14 mouse cellular contexts compared by ENCODE assay signal in the genomic region with DNA sequence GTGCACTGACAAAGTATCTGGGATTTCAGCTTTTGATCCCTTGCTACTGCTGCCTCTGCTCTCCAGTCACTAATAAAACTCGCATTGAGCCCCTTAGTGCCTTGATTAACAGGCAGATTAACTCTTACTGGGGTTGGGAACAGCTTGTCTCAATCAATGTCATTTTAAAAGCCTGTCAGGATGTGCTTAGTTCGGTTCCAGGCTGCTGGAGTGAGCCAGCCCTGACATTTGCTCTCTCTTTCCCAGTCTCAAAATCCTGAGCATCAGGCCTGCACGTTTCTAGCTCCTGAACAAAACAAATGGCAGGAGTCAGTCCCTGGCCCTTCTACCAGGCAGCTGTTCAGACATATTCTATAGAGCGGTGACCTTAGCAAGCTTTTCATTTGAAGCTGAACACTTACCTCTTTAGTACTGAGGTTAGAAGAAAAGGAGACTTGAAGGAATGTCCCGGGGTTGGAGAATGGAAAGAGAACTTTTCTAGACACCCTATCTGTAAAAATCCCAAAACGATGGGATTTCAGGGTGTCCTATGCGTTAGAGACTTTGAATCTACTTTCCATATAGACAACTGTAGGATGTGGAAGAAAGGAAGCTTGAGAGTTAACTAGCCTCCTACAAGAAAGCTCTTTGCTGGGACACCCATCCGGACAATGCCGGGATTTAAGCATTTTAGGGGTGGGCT. TPM values are rescaled to one million over a fixed set of nuclear protein-coding genes. Genes with fewer than 3 reads are reported as not detected.
DNase-seq lines count a peak whose midpoint lies in the region; ATAC-seq and TF ChIP-seq lines count a peak whose summit lies in the region.
"Had no signal": no experiment of that assay in that cellular context is flagged by ENCODE, and none has a peak within 500 bp of the region (broad histone marks: within the 10 kb centered on the region; RNA-seq: fewer than 3 reads in every experiment).

No protein-coding gene starts in this region.

- no peak for TF ChIP-seq CTCF in midbrain, postnatal 0 days (IDR thresholded peaks at IDR 0.05)
- no peak for TF ChIP-seq CTCF in stomach, postnatal 0 days (IDR thresholded peaks at IDR 0.05; ENCODE audit: low read depth)

- WGBS in forebrain, embryonic 16.5 days, result 9% methylated on average over 9 of the region's 9 CpGs
- WGBS in midbrain, postnatal 0 days, result 6% methylated on average over 9 of the region's 9 CpGs
- WGBS in kidney, embryonic 15.5 days, result 2% methylated on average over 9 of the region's 9 CpGs
- WGBS in stomach, postnatal 0 days, result 5% methylated on average over 9 of the region's 9 CpGs

- peak overlapping the region; percentile 34 for H3K4me3 ChIP-seq in forebrain, embryonic 16.5 days (replicated peaks; ENCODE audit: low read length)
- H3K4me3 ChIP-seq in midbrain, postnatal 0 days (ENCODE audit: low read depth, low read length), result no peak overlapping the region
- no peak overlapping the region for H3K4me3 ChIP-seq in kidney, embryonic 15.5 days (replicated peaks)
- H3K4me3 ChIP-seq in stomach, postnatal 0 days (ENCODE audit: low read depth, low read length), result no peak overlapping the region
- H3K4me3 ChIP-seq: embryonic facial prominence, embryonic 15.5 days; gastrocnemius, adult 2 months; limb, embryonic 15.5 days; myocyte had no signal

- ATAC-seq in forebrain, embryonic 16.5 days, result no peak
- no peak for ATAC-seq in midbrain, postnatal 0 days (ENCODE audit: low FRiP score)
- no peak for ATAC-seq in kidney, embryonic 15.5 days (replicated peaks; ENCODE audit: low FRiP score)
- no peak for ATAC-seq in stomach, postnatal 0 days (ENCODE audit: low FRiP score, low TSS enrichment)
- ATAC-seq: intestine, embryonic 16.5 days had no signal

- peak overlapping the region; percentile 29 for H3K4me2 ChIP-seq in forebrain, embryonic 16.5 days (ENCODE audit: low read length)
- H3K4me2 ChIP-seq in midbrain, postnatal 0 days (ENCODE audit: low read depth, low read length, poor library complexity, severe bottlenecking), result 0 out of 2 replicates have a peak overlapping the region, but pooled peaks have one; percentile 0
- H3K4me2 ChIP-seq in kidney, embryonic 15.5 days, result no peak overlapping the region
- H3K4me2 ChIP-seq in stomach, postnatal 0 days (replicated peaks; ENCODE audit: low read depth), result no peak overlapping the region
- H3K4me2 ChIP-seq: embryonic facial prominence, embryonic 15.5 days; limb, embryonic 15.5 days had no signal

- peak; percentile 46 for DNase-seq in cerebellum, adult 8-10 months
- peak; percentile 48 to 70 for DNase-seq in cerebellum, postnatal 25 days
- no peak for DNase-seq in midbrain, postnatal 0 days (ENCODE audit: low spot score)
- no peak for DNase-seq in stomach, postnatal 0 days (ENCODE audit: low spot score)
- DNase-seq in layer of hippocampus, adult 18-20 months (ENCODE audit: low spot score in 2 of 2), result no peak
- DNase-seq: gastrocnemius, adult 2 months; lung, postnatal 14 days had no signal

- no peaks in the 10 kb centered on the region for H3K36me3 ChIP-seq in forebrain, embryonic 16.5 days (ENCODE audit: control insufficient read depth, insufficient read depth)
- no peaks in the 10 kb centered on the region for H3K36me3 ChIP-seq in midbrain, postnatal 0 days (ENCODE audit: insufficient read depth, low read length)
- H3K36me3 ChIP-seq in kidney, embryonic 15.5 days, result no peaks in the 10 kb centered on the region
- H3K36me3 ChIP-seq in stomach, postnatal 0 days (ENCODE audit: control insufficient read depth, insufficient read depth, low read length), result no peaks in the 10 kb centered on the region
- H3K36me3 ChIP-seq: embryonic facial prominence, embryonic 15.5 days; heart, embryonic 15.5 days; limb, embryonic 15.5 days had no signal

- H3K9me3 ChIP-seq in forebrain, embryonic 16.5 days (ENCODE audit: control insufficient read depth, low read length), result no peaks in the 10 kb centered on the region
- H3K9me3 ChIP-seq in midbrain, postnatal 0 days (ENCODE audit: low read length), result no peaks in the 10 kb centered on the region
- H3K9me3 ChIP-seq in kidney, embryonic 15.5 days (replicated peaks), result no peaks in the 10 kb centered on the region
- no peaks in the 10 kb centered on the region for H3K9me3 ChIP-seq in stomach, postnatal 0 days (ENCODE audit: control insufficient read depth, low read length)
- H3K9me3 ChIP-seq: embryonic facial prominence, embryonic 15.5 days; heart, embryonic 15.5 days; limb, embryonic 15.5 days had no signal

- no peak overlapping the region for H3K9ac ChIP-seq in forebrain, embryonic 16.5 days (replicated peaks; ENCODE audit: low read depth, low read length)
- no peak overlapping the region for H3K9ac ChIP-seq in midbrain, postnatal 0 days (replicated peaks; ENCODE audit: low read length, poor library complexity, severe bottlenecking)
- no peak overlapping the region for H3K9ac ChIP-seq in kidney, embryonic 15.5 days
- H3K9ac ChIP-seq in stomach, postnatal 0 days (ENCODE audit: low read length), result no peak overlapping the region
- H3K9ac ChIP-seq: embryonic facial prominence, embryonic 15.5 days; heart, embryonic 15.5 days; limb, embryonic 15.5 days had no signal

- peaks cover 53% of the 10 kb centered on the region for H3K4me1 ChIP-seq in forebrain, embryonic 16.5 days (replicated peaks; ENCODE audit: control insufficient read depth, insufficient read depth, low read length)
- no peaks in the 10 kb centered on the region for H3K4me1 ChIP-seq in midbrain, postnatal 0 days (ENCODE audit: insufficient read depth, low read length)
- H3K4me1 ChIP-seq in kidney, embryonic 15.5 days, result peaks cover 72% of the 10 kb centered on the region
- H3K4me1 ChIP-seq in stomach, postnatal 0 days (replicated peaks; ENCODE audit: control insufficient read depth, insufficient read depth), result peaks cover 2% of the 10 kb centered on the region; the same call in 1 of the 2 replicates

- TF ChIP-seq EP300 in stomach, postnatal 0 days (optimal IDR thresholded peaks at IDR 0.05), result no peak

- H3K27me3 ChIP-seq in forebrain, embryonic 16.5 days (replicated peaks; ENCODE audit: control insufficient read depth, insufficient read depth, low read length), result peaks cover 30% of the 10 kb centered on the region
- peaks cover 92% of the 10 kb centered on the region for H3K27me3 ChIP-seq in midbrain, postnatal 0 days (ENCODE audit: insufficient read depth, low read length)
- H3K27me3 ChIP-seq in kidney, embryonic 15.5 days, result peaks cover 100% of the 10 kb centered on the region
- H3K27me3 ChIP-seq in stomach, postnatal 0 days (ENCODE audit: control insufficient read depth, insufficient read depth, low read length), result peaks cover 47% of the 10 kb centered on the region

- H3K27ac ChIP-seq in forebrain, embryonic 16.5 days (ENCODE audit: low read length), result peak overlapping the region; percentile 5; the same call in 1 of the 2 replicates
- H3K27ac ChIP-seq in midbrain, postnatal 0 days (ENCODE audit: low read depth, low read length), result no peak overlapping the region
- no peak overlapping the region for H3K27ac ChIP-seq in kidney, embryonic 15.5 days
- H3K27ac ChIP-seq in stomach, postnatal 0 days (replicated peaks), result no peak overlapping the region
- H3K27ac ChIP-seq: embryonic facial prominence, embryonic 15.5 days; gastrocnemius, adult 2 months; heart, embryonic 15.5 days; limb, embryonic 15.5 days had no signal

RNA-seq across cellular contexts. Expression of gene Pax6, which starts 2.6 kb away (rescaled TPM):
- 39.9 and 42.2 TPM in 2 replicates for polyA plus RNA-seq in forebrain, embryonic 16.5 days (2015; fragmentation: Nextera tagmentation; extraction: Ambion mirVana)
- total RNA-seq in midbrain, postnatal 0 days (2014; rRNA removed), result 15.4 and 27.1 TPM in 2 replicates
- polyA plus RNA-seq in midbrain, postnatal 0 days (2015; fragmentation: Nextera tagmentation; extraction: Ambion mirVana), result 6.9 and 11.3 TPM in 2 replicates
- polyA plus RNA-seq in kidney, embryonic 15.5 days (2015; fragmentation: Nextera tagmentation; extraction: Ambion mirVana), result 0.18 and 0.19 TPM in 2 replicates
- 0.63 and 0.67 TPM in 2 replicates for polyA plus RNA-seq in stomach, postnatal 0 days (2015; fragmentation: Nextera tagmentation; extraction: Ambion mirVana)
- 10 to 100 TPM; 10.2 to 12.9 TPM for total RNA-seq in layer of hippocampus, adult 18-20 months (2021)
- total RNA-seq: gastrocnemius, adult 2 months had no signal

Comparison
In these comparisons a context has a peak if more than half of its experiments do, and no peak if none do; other contexts are left out.
1. DNase-seq: peak in cerebellum, adult 8-10 months (single experiment) and cerebellum, postnatal 25 days (2 of 2); none in midbrain, postnatal 0 days (single experiment), stomach, postnatal 0 days (single experiment) and layer of hippocampus, adult 18-20 months (0 of 2).
2. H3K4me2 ChIP-seq: peak in forebrain, embryonic 16.5 days (single experiment) and midbrain, postnatal 0 days (single experiment); none in kidney, embryonic 15.5 days (single experiment) and stomach, postnatal 0 days (single experiment).